ENCODE assay signal across 32 mouse cellular contexts in genomic region chr10:30110341-30110740, GRCm38 (mm10).
DNase-seq lines count a peak whose midpoint lies in the region; ATAC-seq and TF ChIP-seq lines count a peak whose summit lies in the region.
"Had no signal": no experiment of that assay in that cellular context is flagged by ENCODE, and none has a peak within 500 bp of the region (broad histone marks: within the 10 kb centered on the region; RNA-seq: fewer than 3 reads in every experiment).

No protein-coding gene starts in this region.

- no peak overlapping the region for H3K4me3 ChIP-seq in kidney, adult 2 months (ENCODE audit: insufficient read depth, low read depth, low read length)
- H3K4me3 ChIP-seq in limb, embryonic 14.5 days (replicated peaks; ENCODE audit: low read length) = no peak overlapping the region
- H3K4me3 ChIP-seq in limb, embryonic 10.5 days = no peak overlapping the region
- H3K4me3 ChIP-seq: embryonic facial prominence, embryonic 12.5 days; forebrain, embryonic 10.5 days; forebrain, embryonic 15.5 days; heart, embryonic 15.5 days; hindbrain, embryonic 15.5 days; limb, embryonic 15.5 days; liver, embryonic 13.5 days; midbrain, embryonic 10.5 days; myocyte; neural tube, embryonic 12.5 days had no signal

- no peak for ATAC-seq in limb, embryonic 14.5 days (ENCODE audit: low FRiP score, low read depth)
- ATAC-seq: forebrain, embryonic 15.5 days; midbrain, embryonic 16.5 days; Patski had no signal

- no peak overlapping the region for H3K9ac ChIP-seq in limb, embryonic 14.5 days (ENCODE audit: low read depth, low read length, severe bottlenecking)
- H3K9ac ChIP-seq: embryonic facial prominence, embryonic 12.5 days; forebrain, embryonic 15.5 days; heart, embryonic 15.5 days; hindbrain, embryonic 15.5 days; limb, embryonic 15.5 days; liver, embryonic 13.5 days; neural tube, embryonic 12.5 days had no signal

- H3K27ac ChIP-seq in kidney, adult 2 months (ENCODE audit: insufficient read depth, low read depth, low read length) = no peak overlapping the region
- no peak overlapping the region for H3K27ac ChIP-seq in limb, embryonic 14.5 days (replicated peaks; ENCODE audit: low read depth, low read length)
- no peak overlapping the region for H3K27ac ChIP-seq in limb, embryonic 10.5 days
- H3K27ac ChIP-seq: embryonic facial prominence, embryonic 12.5 days; forebrain, embryonic 10.5 days; forebrain, embryonic 15.5 days; heart, embryonic 15.5 days; hindbrain, embryonic 15.5 days; limb, embryonic 15.5 days; liver, embryonic 13.5 days; midbrain, embryonic 10.5 days; neural tube, embryonic 12.5 days; stomach, postnatal 0 days had no signal

- H3K4me2 ChIP-seq in limb, embryonic 14.5 days (replicated peaks; ENCODE audit: low read depth, low read length, severe bottlenecking) = no peak overlapping the region
- H3K4me2 ChIP-seq: embryonic facial prominence, embryonic 12.5 days; forebrain, embryonic 15.5 days; heart, embryonic 15.5 days; hindbrain, embryonic 15.5 days; limb, embryonic 15.5 days; liver, embryonic 13.5 days; neural tube, embryonic 12.5 days had no signal

- TF ChIP-seq POLR2A in kidney, adult 2 months (IDR thresholded peaks at IDR 0.05; ENCODE audit: low read depth, low read length) = no peak
- TF ChIP-seq POLR2A in limb, embryonic 14.5 days (IDR thresholded peaks at IDR 0.05; ENCODE audit: borderline replicate concordance, extremely low read depth, insufficient read depth, insufficient read length) = no peak

- H3K27me3 ChIP-seq in kidney, adult 2 months (replicated peaks; ENCODE audit: control insufficient read depth, insufficient read depth, low read length) = no peaks in the 10 kb centered on the region; the same call in 1 of the 2 replicates
- H3K27me3 ChIP-seq in limb, embryonic 14.5 days (ENCODE audit: control insufficient read depth, insufficient read depth, low read length) = no peaks in the 10 kb centered on the region
- H3K27me3 ChIP-seq in limb, embryonic 10.5 days (ENCODE audit: low read depth, poor library complexity, severe bottlenecking) = no peaks in the 10 kb centered on the region
- H3K27me3 ChIP-seq: embryonic facial prominence, embryonic 12.5 days; forebrain, embryonic 15.5 days; heart, embryonic 15.5 days; hindbrain, embryonic 15.5 days; limb, embryonic 15.5 days; liver, embryonic 13.5 days; neural tube, embryonic 12.5 days; Patski had no signal

- H3K9me3 ChIP-seq in limb, embryonic 14.5 days (ENCODE audit: control insufficient read depth, low read length) = no peaks in the 10 kb centered on the region
- H3K9me3 ChIP-seq in limb, embryonic 10.5 days (replicated peaks) = no peaks in the 10 kb centered on the region
- H3K9me3 ChIP-seq: embryonic facial prominence, embryonic 12.5 days; forebrain, embryonic 10.5 days; forebrain, embryonic 15.5 days; G1E; heart, embryonic 15.5 days; hindbrain, embryonic 15.5 days; limb, embryonic 15.5 days; liver, embryonic 13.5 days; midbrain, embryonic 10.5 days; neural tube, embryonic 12.5 days had no signal

- DNase-seq in kidney, adult 2 months = peak; percentile 2
- DNase-seq in kidney, adult 18-20 months = no peak
- DNase-seq in limb, embryonic 14.5 days (ENCODE audit: low spot score) = peak; percentile 48
- DNase-seq in limb, embryonic 10.5 days (ENCODE audit: low spot score) = no peak
- peak; percentile 84 for DNase-seq in 3T3-L1 (ENCODE audit: low read depth, low spot score)
- DNase-seq in adipocyte (ENCODE audit: low spot score) = peak; percentile 60
- no peak for DNase-seq in spleen, postnatal 14 days (ENCODE audit: low spot score in 2 of 2)
- DNase-seq: adrenal gland, postnatal 25 days; cerebellum, adult 11-12 months; cerebellum, adult 9-11 months; embryo, embryonic 11 days; gastrocnemius, postnatal 25 days; liver, embryonic 13.5 days; lung, adult 18-20 months; lung, postnatal 14 days; right cerebral cortex, adult 18-20 months; spleen, adult 18-20 months; thymus, adult 18-20 months; thymus, postnatal 25 days had no signal

- 62% methylated on average over 3 of the region's 3 CpGs for WGBS in kidney, adult 2 months
- 51% methylated on average over 3 of the region's 3 CpGs for WGBS in limb, embryonic 14.5 days
- 76% methylated on average over 3 of the region's 3 CpGs for WGBS in limb, embryonic 10.5 days

- TF ChIP-seq CTCF in kidney, adult 2 months (conservative IDR thresholded peaks at IDR 0.05; ENCODE audit: insufficient read depth, insufficient read length, low read depth, low read length) = no peak

- no peaks in the 10 kb centered on the region for H3K4me1 ChIP-seq in kidney, adult 2 months (ENCODE audit: control insufficient read depth, insufficient read depth, low read length)
- no peaks in the 10 kb centered on the region; the same call in 1 of the 2 replicates for H3K4me1 ChIP-seq in limb, embryonic 14.5 days (ENCODE audit: control insufficient read depth, insufficient read depth, low read length)
- no peaks in the 10 kb centered on the region for H3K4me1 ChIP-seq in limb, embryonic 10.5 days
- H3K4me1 ChIP-seq: embryonic facial prominence, embryonic 12.5 days; forebrain, embryonic 15.5 days; heart, embryonic 15.5 days; hindbrain, embryonic 15.5 days; limb, embryonic 15.5 days; liver, embryonic 13.5 days; midbrain, embryonic 10.5 days; neural tube, embryonic 12.5 days had no signal

- no peaks in the 10 kb centered on the region for H3K36me3 ChIP-seq in kidney, adult 2 months (ENCODE audit: control insufficient read depth, insufficient read depth, low read length)
- no peaks in the 10 kb centered on the region for H3K36me3 ChIP-seq in limb, embryonic 14.5 days (ENCODE audit: control insufficient read depth, insufficient read depth, low read length)
- H3K36me3 ChIP-seq in limb, embryonic 10.5 days = no peaks in the 10 kb centered on the region
- H3K36me3 ChIP-seq: embryonic facial prominence, embryonic 12.5 days; forebrain, embryonic 10.5 days; forebrain, embryonic 15.5 days; G1E; heart, embryonic 15.5 days; hindbrain, embryonic 15.5 days; limb, embryonic 15.5 days; liver, embryonic 13.5 days; midbrain, embryonic 10.5 days; neural tube, embryonic 12.5 days had no signal

Comparison
In these comparisons a context has a peak if more than half of its experiments do, and no peak if none do; other contexts are left out.
1. DNase-seq: peak in kidney, adult 2 months (single experiment), limb, embryonic 14.5 days (single experiment), 3T3-L1 (single experiment) and adipocyte (single experiment); none in kidney, adult 18-20 months (single experiment), limb, embryonic 10.5 days (single experiment) and spleen, postnatal 14 days (0 of 2).